Mouse (Mus musculus) testis, adult 2 months (tissue): ENCODE data around the gene Gm49486. TPM values are rescaled to one million over a fixed set of nuclear protein-coding genes. Genes with fewer than 3 reads are reported as not detected.

Experiments used
- H3K27ac ChIP-seq: fragments of 200-500 bp; 2 replicates; pipeline ENCODE4 v1.5.1; 2012; ENCODE audit warnings: low read depth, low read length; ENCODE audit not compliant: control insufficient read depth, insufficient read depth
- H3K27me3 ChIP-seq: fragments of 200-500 bp; 2 replicates; pipeline ENCODE4 v1.6.1; 2012; ENCODE audit warnings: mild to moderate bottlenecking, low read length, moderate library complexity; ENCODE audit not compliant: control insufficient read depth, insufficient read depth
- H3K36me3 ChIP-seq: fragments of 200-500 bp; 2 replicates; pipeline ENCODE4 v1.6.1; 2012; ENCODE audit warnings: mild to moderate bottlenecking, low read length; ENCODE audit not compliant: control insufficient read depth, insufficient read depth
- H3K4me1 ChIP-seq: fragments of 200-500 bp; 2 replicates; pipeline ENCODE4 v1.6.1; 2012; ENCODE audit warnings: low read length; ENCODE audit not compliant: control insufficient read depth, insufficient read depth
- H3K4me3 ChIP-seq: fragments of 200-500 bp; 2 replicates; pipeline ENCODE4 v1.5.1; 2012; ENCODE audit warnings: low read depth, mild to moderate bottlenecking, low read length, moderate library complexity, mixed read lengths; ENCODE audit not compliant: control insufficient read depth
- CTCF ChIP-seq: fragments of 200-500 bp; IDR thresholded peaks from 2 replicates; pipeline ENCODE4 v1.5.1; 2012; ENCODE audit warnings: low read depth, mild to moderate bottlenecking, inconsistent platforms, low read length, moderate library complexity; ENCODE audit not compliant: control insufficient read depth, insufficient read depth, insufficient replicate concordance
- POLR2A ChIP-seq: fragments of 200-500 bp; IDR thresholded peaks from 2 replicates; pipeline ENCODE4 v1.6.1; 2012; ENCODE audit warnings: low read depth, mild to moderate bottlenecking, inconsistent platforms, low read length, moderate library complexity; ENCODE audit not compliant: control insufficient read depth
- polyA plus RNA-seq: library from polyadenylated mRNA; depleted of rRNA; stranded (reverse); fragments of >200 nt; gene quantifications from 2 replicates; pipeline ENCODE4 v1.2.3, GENCODE M21; 2012

Gm49486 gene
- polyA plus RNA-seq, 1 experiment, result 0.10 TPM

DNA sequence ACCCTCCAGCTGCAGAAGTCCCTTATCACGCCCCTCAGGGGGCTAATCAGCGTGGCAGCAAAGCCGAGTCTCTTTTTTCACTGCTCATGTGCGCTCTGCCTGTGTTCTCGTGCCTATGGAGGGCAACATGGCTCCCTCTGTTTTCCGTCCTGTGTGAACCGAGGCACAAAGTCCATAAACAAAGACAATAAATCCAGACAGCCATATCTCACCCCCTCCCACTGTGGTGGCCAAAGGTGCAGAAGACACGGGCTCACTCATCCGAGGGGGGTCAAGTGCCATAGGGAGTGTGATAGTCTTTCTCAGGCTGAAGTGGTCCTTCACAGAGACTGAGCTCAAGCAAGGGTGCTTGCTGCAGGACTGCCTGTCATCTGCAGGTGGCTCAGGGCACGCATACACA is 43.8 kb downstream of the Gm49486 start:
- H3K36me3 ChIP-seq, result no peaks in the 10 kb centered on the region
- no peak for TF ChIP-seq POLR2A
- no peak for TF ChIP-seq CTCF
- no peak overlapping the region for H3K4me3 ChIP-seq

GRCm38 (mm10) chr15:79277728-79278127 is 48.5 kb downstream of the Gm49486 start:
- TF ChIP-seq POLR2A (no peak), CTCF (no peak)
- no peak overlapping the region for H3K27ac ChIP-seq
- H3K36me3 ChIP-seq, result no peaks in the 10 kb centered on the region
- no peaks in the 10 kb centered on the region for H3K27me3 ChIP-seq
- no peak overlapping the region for H3K4me3 ChIP-seq
- H3K4me1 ChIP-seq, result peaks cover 2% of the 10 kb centered on the region

More for the DNA sequence above, 43.8 kb downstream of the Gm49486 start:
- Histone ChIP-seq H3K27ac (no peak overlapping the region), H3K27me3 (no peaks in the 10 kb centered on the region), H3K4me1 (peaks cover 16% of the 10 kb centered on the region)

- H3K36me3 ChIP-seq, result no peaks in the 10 kb centered on the region
- H3K4me3 ChIP-seq, result no peak overlapping the region
- no peaks in the 10 kb centered on the region for H3K27me3 ChIP-seq
- peaks cover 2% of the 10 kb centered on the region for H3K4me1 ChIP-seq
- TF ChIP-seq POLR2A (no peak), CTCF (peak; percentile 97)
- no peak overlapping the region for H3K27ac ChIP-seq
Observed at GRCm38 (mm10) chr15:79280209-79280608, 51.0 kb downstream of the Gm49486 start.

DNA sequence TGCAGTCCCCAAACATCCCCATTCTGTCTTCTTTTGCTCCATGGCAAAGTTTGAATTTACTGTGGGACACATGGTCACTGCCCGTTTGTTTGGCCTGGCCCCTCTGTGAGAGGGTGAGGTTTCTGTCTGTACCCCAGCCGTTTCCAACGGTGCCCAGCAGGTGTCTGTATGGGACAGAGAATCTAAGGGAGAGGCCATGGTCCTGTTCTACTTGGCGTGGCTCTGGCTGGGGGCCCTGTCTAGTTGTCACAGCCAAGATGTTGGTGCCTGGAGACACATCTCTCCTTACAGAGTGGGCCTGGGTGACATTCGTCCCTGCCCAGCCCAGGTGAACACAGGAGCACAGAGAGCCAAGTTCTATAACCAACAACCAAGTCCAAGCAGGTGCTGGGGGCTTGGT is 51.7 kb downstream of the Gm49486 start:
- Histone ChIP-seq H3K27ac (no peak overlapping the region), H3K27me3 (no peaks in the 10 kb centered on the region), H3K4me1 (peaks cover 2% of the 10 kb centered on the region), H3K36me3 (no peaks in the 10 kb centered on the region), H3K4me3 (no peak overlapping the region)
- TF ChIP-seq CTCF, result no peak; the same call in 1 of the 2 replicates
- no peak for TF ChIP-seq POLR2A

DNA sequence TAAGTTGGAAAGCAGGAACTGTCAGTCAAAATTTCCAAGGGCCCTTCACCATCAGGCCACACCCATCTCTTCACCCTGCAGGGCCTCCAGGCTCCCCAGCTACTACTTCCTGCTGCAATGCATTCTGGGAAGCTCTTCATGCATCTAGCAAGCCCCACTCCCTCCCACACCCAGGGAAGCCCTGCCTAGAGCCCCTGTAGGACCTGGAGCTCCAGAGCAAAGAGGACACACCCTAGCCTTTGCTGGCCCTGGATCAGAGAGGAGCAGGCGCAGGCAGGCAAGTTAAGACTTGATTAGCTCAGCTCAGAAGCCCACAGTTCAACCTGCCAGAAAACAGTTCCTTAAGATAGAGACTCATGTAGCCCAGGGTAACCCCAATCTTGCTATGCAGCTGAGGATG is 52.2 kb downstream of the Gm49486 start:
- TF ChIP-seq CTCF, result no peak
- TF ChIP-seq POLR2A, result no peak
- Histone ChIP-seq H3K36me3 (no peaks in the 10 kb centered on the region), H3K27ac (no peak overlapping the region), H3K27me3 (no peaks in the 10 kb centered on the region), H3K4me1 (peaks cover 2% of the 10 kb centered on the region), H3K4me3 (no peak overlapping the region)

GRCm38 (mm10) chr15:79282434-79282833 is 53.2 kb downstream of the Gm49486 start:
- no peak for TF ChIP-seq CTCF
- TF ChIP-seq POLR2A, result no peak
- Histone ChIP-seq H3K36me3 (no peaks in the 10 kb centered on the region; the same call in 1 of the 2 replicates), H3K27ac (no peak overlapping the region), H3K4me1 (peaks cover 2% of the 10 kb centered on the region), H3K27me3 (no peaks in the 10 kb centered on the region), H3K4me3 (no peak overlapping the region)

- no peak overlapping the region for H3K27ac ChIP-seq
- TF ChIP-seq POLR2A (no peak), CTCF (no peak)
Observed at GRCm38 (mm10) chr15:79283371-79283770, 54.2 kb downstream of the Gm49486 start.

DNA sequence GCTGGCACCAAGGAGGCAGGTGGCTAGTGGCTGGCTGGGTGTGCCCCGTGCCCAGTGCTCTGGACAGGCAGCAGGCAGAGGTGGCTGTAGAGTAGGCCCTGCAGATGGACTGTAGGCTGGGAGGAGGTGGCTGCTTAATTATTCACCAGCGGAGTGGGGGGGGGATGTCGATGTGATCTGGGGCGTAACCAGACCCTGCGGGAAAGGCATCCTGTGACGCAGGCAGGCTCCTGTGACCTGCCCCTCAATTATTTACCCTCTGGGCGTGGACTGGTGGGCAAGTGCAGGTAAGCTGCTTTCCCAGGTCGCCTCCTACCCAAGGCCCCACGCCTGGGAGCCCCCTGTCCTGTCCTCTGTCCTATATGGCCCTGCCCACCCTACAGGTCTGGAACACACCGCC is 56.2 kb downstream of the Gm49486 start, which contains the start of gene Baiap2l2:
Gene Baiap2l2, minus strand, starts transcription at position 139 of the 400 bp plus-strand sequence.
- Histone ChIP-seq H3K36me3 (no peaks in the 10 kb centered on the region; the same call in none of the 2 replicates), H3K27me3 (no peaks in the 10 kb centered on the region), H3K4me3 (no peak within 1 kb of the TSS), H3K4me1 (peaks cover 2% of the 10 kb centered on the region), H3K27ac (no peak within 1 kb of the TSS)
- TF ChIP-seq POLR2A (no peak), CTCF (no peak)

More at GRCm38 (mm10) chr15:79283371-79283770, 54.2 kb downstream of the Gm49486 start:
- H3K4me3 ChIP-seq, result no peak overlapping the region
- H3K36me3 ChIP-seq, result no peaks in the 10 kb centered on the region; the same call in none of the 2 replicates
- no peaks in the 10 kb centered on the region for H3K27me3 ChIP-seq
- peaks cover 2% of the 10 kb centered on the region for H3K4me1 ChIP-seq
